Mouse (Mus musculus): ENCODE measurements around the gene Ogfod1. TPM values are rescaled to one million over a fixed set of nuclear protein-coding genes. Genes with fewer than 3 reads are reported as not detected.
A peak's percentile ranks its signal among the peaks of the same experiment; 100 is the strongest.

Ogfod1 gene
- total RNA-seq, 2 experiments from 2014 or later, result 99.2 to 104 TPM

GRCm38 (mm10) chr8:94087964-94088363, 51.0 kb downstream of the Ogfod1 start:
- TF ChIP-seq CTCF (IDR thresholded peaks at IDR 0.05), result no peak
- intact Hi-C loops (cut with DNase I), result no loop called here
- no peak for DNase-seq (ENCODE audit: extremely low spot score in 1 of 2, low spot score in 2 of 2)
- Histone ChIP-seq H3K4me3 (no peak overlapping the region), H3K27ac (no peak overlapping the region)

- no peak for TF ChIP-seq CTCF (IDR thresholded peaks at IDR 0.05)
- DNase-seq (ENCODE audit: extremely low spot score in 1 of 2, low spot score in 2 of 2), result no peak
- Histone ChIP-seq H3K4me3 (no peak overlapping the region), H3K27ac (no peak overlapping the region)
- intact Hi-C loops (cut with DNase I), result no loop called here
Observed at GRCm38 (mm10) chr8:94089715-94090114, 52.7 kb downstream of the Ogfod1 start.

GRCm38 (mm10) chr8:94092848-94093247, 55.9 kb downstream of the Ogfod1 start:
- Histone ChIP-seq H3K27ac (no peak overlapping the region), H3K4me3 (no peak overlapping the region)
- DNase-seq (ENCODE audit: extremely low spot score in 1 of 2, low spot score in 2 of 2), result no peak
- intact Hi-C loops (cut with DNase I), result no loop called here
- no peak for TF ChIP-seq CTCF (IDR thresholded peaks at IDR 0.05)

- intact Hi-C loops (cut with DNase I), result no loop called here
Observed at GRCm38 (mm10) chr8:94094281-94094680, 57.3 kb downstream of the Ogfod1 start.

GRCm38 (mm10) chr8:94098081-94098974, 61.3 kb downstream of the Ogfod1 start, which contains the start of gene Bbs2:
Gene Bbs2 (minus strand): TSS chr8:94098928.
- intact Hi-C loops (cut with DNase I), result loop anchor here (2.0 to 5.0 kb wide), 2 partner anchors 54 to 61 kb away; partner anchors contain the start of genes Mt3, Nudt21 and Ogfod1
- TF ChIP-seq CTCF (IDR thresholded peaks at IDR 0.05), result peak; percentile 43
- H3K27ac ChIP-seq, result peak within 1 kb of the TSS; percentile 98
- peak; percentile 99 to 100 for DNase-seq (ENCODE audit: extremely low spot score in 1 of 2, low spot score in 2 of 2)
- peak within 1 kb of the TSS; percentile 63 for H3K4me3 ChIP-seq

More at GRCm38 (mm10) chr8:94094281-94094680, 57.3 kb downstream of the Ogfod1 start:
- no peak overlapping the region for H3K4me3 ChIP-seq
- no peak for DNase-seq (ENCODE audit: extremely low spot score in 1 of 2, low spot score in 2 of 2)
- H3K27ac ChIP-seq, result no peak overlapping the region
- TF ChIP-seq CTCF (IDR thresholded peaks at IDR 0.05), result peak; percentile 34

GRCm38 (mm10) chr8:94098996-94099395, 62.0 kb downstream of the Ogfod1 start:
- intact Hi-C loops (cut with DNase I), result loop anchor here (2.0 to 5.0 kb wide), 2 partner anchors 54 to 62 kb away; partner anchors contain the start of genes Mt3, Nudt21 and Ogfod1
- no peak for DNase-seq (ENCODE audit: extremely low spot score in 1 of 2, low spot score in 2 of 2)
- no peak for TF ChIP-seq CTCF (IDR thresholded peaks at IDR 0.05)
- Histone ChIP-seq H3K4me3 (peak overlapping the region; percentile 63), H3K27ac (peak overlapping the region; percentile 98)

GRCm38 (mm10) chr8:94104146-94104545, 67.1 kb downstream of the Ogfod1 start:
- TF ChIP-seq CTCF (IDR thresholded peaks at IDR 0.05), result peak; percentile 43
- peak; percentile 31 to 35 for DNase-seq (ENCODE audit: extremely low spot score in 1 of 2, low spot score in 2 of 2)
- intact Hi-C loops (cut with DNase I), result loop anchor here (5.0 kb wide), 1 partner anchor 98 kb away; no protein-coding TSS in a partner anchor
- no peak overlapping the region for H3K4me3 ChIP-seq
- no peak overlapping the region for H3K27ac ChIP-seq

- H3K4me3 ChIP-seq, result no peak overlapping the region
- no peak for TF ChIP-seq CTCF (IDR thresholded peaks at IDR 0.05)
- intact Hi-C loops (cut with DNase I), result no loop called here
- no peak overlapping the region for H3K27ac ChIP-seq
- DNase-seq (ENCODE audit: extremely low spot score in 1 of 2, low spot score in 2 of 2), result no peak
Observed at GRCm38 (mm10) chr8:94107871-94108270, 70.9 kb downstream of the Ogfod1 start.

GRCm38 (mm10) chr8:94109396-94109795, 72.4 kb downstream of the Ogfod1 start:
- no peak for TF ChIP-seq CTCF (IDR thresholded peaks at IDR 0.05)
- intact Hi-C loops (cut with DNase I), result no loop called here
- no peak overlapping the region for H3K4me3 ChIP-seq
- no peak for DNase-seq (ENCODE audit: extremely low spot score in 1 of 2, low spot score in 2 of 2)
- no peak overlapping the region for H3K27ac ChIP-seq

GRCm38 (mm10) chr8:94109835-94110234, 72.8 kb downstream of the Ogfod1 start:
- no peak overlapping the region for H3K4me3 ChIP-seq
- DNase-seq (ENCODE audit: extremely low spot score in 1 of 2, low spot score in 2 of 2), result no peak
- no peak overlapping the region for H3K27ac ChIP-seq
- intact Hi-C loops (cut with DNase I), result no loop called here
- TF ChIP-seq CTCF (IDR thresholded peaks at IDR 0.05), result peak; percentile 31

GRCm38 (mm10) chr8:94110526-94111177, 73.7 kb downstream of the Ogfod1 start:
- intact Hi-C loops (cut with DNase I), result no loop called here
- DNase-seq (ENCODE audit: extremely low spot score in 1 of 2, low spot score in 2 of 2), result no peak
- H3K4me3 ChIP-seq, result no peak overlapping the region
- no peak for TF ChIP-seq CTCF (IDR thresholded peaks at IDR 0.05)
- no peak overlapping the region for H3K27ac ChIP-seq

- intact Hi-C loops (cut with DNase I), result no loop called here
- DNase-seq (ENCODE audit: extremely low spot score in 1 of 2, low spot score in 2 of 2), result no peak
- no peak for TF ChIP-seq CTCF (IDR thresholded peaks at IDR 0.05)
- H3K4me3 ChIP-seq, result no peak overlapping the region
- H3K27ac ChIP-seq, result no peak overlapping the region
Observed at GRCm38 (mm10) chr8:94113435-94113834, 76.4 kb downstream of the Ogfod1 start.
